Mouse (Mus musculus) spleen, postnatal 0 days (tissue): Measurements from ENCODE around the gene Gm11757. TPM values are rescaled to one million over a fixed set of nuclear protein-coding genes. Genes with fewer than 3 reads are reported as not detected.

ENCODE experiments used
- polyA plus RNA-seq: library from polyadenylated mRNA; unstranded; fragments of >200 nt; fragmentation: Nextera tagmentation; extraction: Ambion mirVana; gene quantifications from 2 replicates; pipeline ENCODE4 v1.2.1, GENCODE M21; 2015

Gm11757 gene
- polyA plus RNA-seq = not detected in 2 replicates

GRCm38 (mm10) chr4:73891012-73891411 is at the start of gene Gm11757:
TSS of gene Gm11757 (minus strand) at chr4:73891112.

GRCm38 (mm10) chr4:73920660-73921059 is 29.7 kb upstream of the Gm11757 start, which contains the start of gene Gm11756:
TSS of gene Gm11756 (minus strand) at chr4:73920760.

GRCm38 (mm10) chr4:73905853-73906252 is 14.9 kb upstream of the Gm11757 start, which contains the start of gene Gm13871:
TSS of gene Gm13871 (minus strand) at chr4:73905953.

GRCm38 (mm10) chr4:73876166-73876565 is 14.7 kb downstream of the Gm11757 start, which contains the start of gene Gm11758:
TSS of gene Gm11758 (minus strand) at chr4:73876266.

Other genes starting within 250 kb of the Gm11757 start
- not detected in 2 replicates for gene Gm11239, start 222.8 kb downstream of the Gm11757 start, polyA plus RNA-seq
- gene Gm428, start 207.6 kb downstream of the Gm11757 start, polyA plus RNA-seq = not detected in 2 replicates
- gene Rasef, start 100.1 kb downstream of the Gm11757 start, polyA plus RNA-seq = 0.05 and 0.22 TPM in 2 replicates
- not detected in 2 replicates for gene Gm11758, start 14.8 kb downstream of the Gm11757 start, polyA plus RNA-seq
- not detected in 2 replicates for gene Gm13871, start 14.8 kb upstream of the Gm11757 start, polyA plus RNA-seq
- gene Gm11756, start 29.6 kb upstream of the Gm11757 start, polyA plus RNA-seq = not detected in 2 replicates
- not detected in 2 replicates for gene 2310002L09Rik, start 59.7 kb upstream of the Gm11757 start, polyA plus RNA-seq
- 0.28 and 0.44 TPM in 2 replicates for gene Frmd3, start 122.3 kb upstream of the Gm11757 start, polyA plus RNA-seq